Mouse (Mus musculus) ES-CJ7 (cell line): Measurements from ENCODE around the gene Glod4.

Experiments used
- DNase-seq: peaks from one replicate; pipeline ENCODE4 v3.0.0; 2011; ENCODE audit warnings: low read depth, low spot score

The Glod4 gene

GRCm38 (mm10) chr11:76242901-76243810 is at the start of gene Glod4, which contains the start of gene Mrm3:
Gene Glod4 (minus strand): TSS chr11:76243725.
Gene Mrm3 (plus strand): TSS chr11:76243715.
- peak; percentile 85 for DNase-seq

- no peak for DNase-seq
Observed at GRCm38 (mm10) chr11:76292831-76293230, 49.3 kb upstream of the Glod4 start.

GRCm38 (mm10) chr11:76292398-76292797 is 48.9 kb upstream of the Glod4 start:
- no peak for DNase-seq

GRCm38 (mm10) chr11:76291960-76292359 is 48.4 kb upstream of the Glod4 start:
- no peak for DNase-seq

GRCm38 (mm10) chr11:76290367-76290766 is 46.8 kb upstream of the Glod4 start:
- DNase-seq = no peak

- DNase-seq = no peak
Observed at GRCm38 (mm10) chr11:76288645-76289044, 45.1 kb upstream of the Glod4 start.

GRCm38 (mm10) chr11:76287301-76287700 is 43.8 kb upstream of the Glod4 start:
- DNase-seq = peak; percentile 95

- no peak for DNase-seq
Observed at GRCm38 (mm10) chr11:76286534-76287126, 43.1 kb upstream of the Glod4 start.

- DNase-seq = no peak
Observed at GRCm38 (mm10) chr11:76285431-76286075, 42.0 kb upstream of the Glod4 start.

- DNase-seq = no peak
Observed at GRCm38 (mm10) chr11:76283841-76284240, 40.3 kb upstream of the Glod4 start.

GRCm38 (mm10) chr11:76279971-76280370 is 36.4 kb upstream of the Glod4 start:
- no peak for DNase-seq

- DNase-seq = no peak
Observed at GRCm38 (mm10) chr11:76278960-76279852, 35.7 kb upstream of the Glod4 start.

GRCm38 (mm10) chr11:76272440-76272839 is 28.9 kb upstream of the Glod4 start:
- DNase-seq = no peak

- peak; percentile 74 for DNase-seq
Observed at GRCm38 (mm10) chr11:76268521-76269065, 25.1 kb upstream of the Glod4 start.

GRCm38 (mm10) chr11:76268001-76268459 is 24.5 kb upstream of the Glod4 start:
- no peak for DNase-seq

- no peak for DNase-seq
Observed at GRCm38 (mm10) chr11:76267550-76267949, 24.0 kb upstream of the Glod4 start.

GRCm38 (mm10) chr11:76262611-76263351 is 19.3 kb upstream of the Glod4 start:
- DNase-seq = peak; percentile 67

- no peak for DNase-seq
Observed at GRCm38 (mm10) chr11:76261224-76261623, 17.7 kb upstream of the Glod4 start.

GRCm38 (mm10) chr11:76260208-76261050 is 16.9 kb upstream of the Glod4 start:
- no peak for DNase-seq
